Mouse (Mus musculus) ovary, adult 18-20 months (tissue): ENCODE results near the gene E030018B13Rik.

Experiments used
- DNase-seq: peaks from one replicate; pipeline ENCODE4 v3.0.0; 2022; ENCODE audit warnings: low spot score, mixed read lengths

Gene E030018B13Rik

GRCm38 (mm10) chr7:63897655-63898054 is 19.0 kb upstream of the E030018B13Rik start:
- DNase-seq, result no peak

- DNase-seq, result no peak
Measured at GRCm38 (mm10) chr7:63898201-63898600, 18.5 kb upstream of the E030018B13Rik start.

GRCm38 (mm10) chr7:63899925-63900324 is 16.7 kb upstream of the E030018B13Rik start:
- no peak for DNase-seq

- no peak for DNase-seq
Measured at GRCm38 (mm10) chr7:63900411-63900810, 16.2 kb upstream of the E030018B13Rik start.

GRCm38 (mm10) chr7:63901346-63901745 is 15.3 kb upstream of the E030018B13Rik start:
- DNase-seq, result no peak

GRCm38 (mm10) chr7:63901942-63902341 is 14.7 kb upstream of the E030018B13Rik start:
- no peak for DNase-seq

GRCm38 (mm10) chr7:63902604-63903210 is 13.9 kb upstream of the E030018B13Rik start:
- DNase-seq, result no peak

- no peak for DNase-seq
Measured at GRCm38 (mm10) chr7:63903635-63904380, 12.8 kb upstream of the E030018B13Rik start.

GRCm38 (mm10) chr7:63905190-63905589 is 11.5 kb upstream of the E030018B13Rik start:
- DNase-seq, result no peak

GRCm38 (mm10) chr7:63905642-63906041 is 11.0 kb upstream of the E030018B13Rik start:
- DNase-seq, result no peak

- DNase-seq, result no peak
Measured at GRCm38 (mm10) chr7:63907778-63908495, 8.7 kb upstream of the E030018B13Rik start.

GRCm38 (mm10) chr7:63908496-63909285 is 8.0 kb upstream of the E030018B13Rik start:
- DNase-seq, result no peak

- DNase-seq, result no peak
Measured at GRCm38 (mm10) chr7:63910225-63910624, 6.4 kb upstream of the E030018B13Rik start.

- no peak for DNase-seq
Measured at GRCm38 (mm10) chr7:63910912-63911311, 5.7 kb upstream of the E030018B13Rik start.

GRCm38 (mm10) chr7:63911383-63912233 is 5.0 kb upstream of the E030018B13Rik start:
- peak; percentile 44 for DNase-seq

- DNase-seq, result no peak
Measured at GRCm38 (mm10) chr7:63912234-63912810, 4.3 kb upstream of the E030018B13Rik start.

GRCm38 (mm10) chr7:63912924-63913723 is 3.5 kb upstream of the E030018B13Rik start:
- DNase-seq, result no peak

- no peak for DNase-seq
Measured at GRCm38 (mm10) chr7:63913724-63914692, 2.6 kb upstream of the E030018B13Rik start.

- DNase-seq, result no peak
Measured at GRCm38 (mm10) chr7:63914891-63915290, 1.8 kb upstream of the E030018B13Rik start.
